Mouse (Mus musculus) bone marrow macrophage, adult 2 months (primary cell): ENCODE data around the gene Nms. TPM values are rescaled to one million over a fixed set of nuclear protein-coding genes. Genes with fewer than 3 reads are reported as not detected.

ENCODE experiments used
- H3K27ac ChIP-seq: 2 replicates; pipeline ENCODE4 v1.5.1; 2012; ENCODE audit warnings: low read depth, low read length; ENCODE audit not compliant: insufficient read depth
- H3K4me1 ChIP-seq: 2 replicates; pipeline ENCODE4 v1.6.1; 2012; ENCODE audit warnings: low read length; ENCODE audit not compliant: control insufficient read depth, insufficient read depth
- H3K4me3 ChIP-seq: 2 replicates; pipeline ENCODE4 v1.5.1; 2012; ENCODE audit warnings: mild to moderate bottlenecking, low read length, moderate library complexity; ENCODE audit not compliant: insufficient read depth
- CTCF ChIP-seq: IDR thresholded peaks from 2 replicates; pipeline ENCODE4 v1.5.1; 2012; ENCODE audit warnings: low read depth, mild to moderate bottlenecking, low read length, moderate library complexity
- POLR2A ChIP-seq: IDR thresholded peaks from 2 replicates; pipeline ENCODE4 v1.6.1; 2012; ENCODE audit warnings: mild to moderate bottlenecking, low read depth, low read length, borderline replicate concordance
- polyA plus RNA-seq: library from polyadenylated mRNA; stranded (reverse); fragments of >200 nt; gene quantifications from 2 replicates; pipeline ENCODE4 v1.2.4, GENCODE M21; 2012; ENCODE audit not compliant: missing spikeins, insufficient read depth, insufficient read length

The Nms gene
- polyA plus RNA-seq, 1 experiment, result not detected

DNA sequence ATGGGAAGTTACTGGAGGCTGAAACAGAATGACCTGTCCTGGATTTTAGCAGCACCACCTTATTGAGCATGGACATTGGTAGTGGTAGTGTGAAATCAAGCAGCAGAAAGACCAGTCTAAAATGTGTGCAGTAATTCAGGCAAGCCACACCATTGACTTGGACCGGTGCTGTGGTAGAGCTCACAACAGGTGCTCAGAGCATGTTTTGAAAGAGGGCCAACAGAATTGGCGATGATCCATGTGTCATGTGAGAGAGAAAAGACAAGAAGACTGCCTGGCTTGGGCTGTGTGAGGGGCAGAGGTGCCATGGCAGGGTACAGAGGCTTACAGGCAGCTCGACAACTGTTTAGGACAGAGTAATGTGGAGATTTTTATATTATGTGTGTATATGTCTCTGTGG, 53.4 kb downstream of the Nms start:
- Histone ChIP-seq H3K4me3 (no peak overlapping the region), H3K27ac (no peak overlapping the region), H3K4me1 (peaks cover 3% of the 10 kb centered on the region)
- TF ChIP-seq POLR2A (no peak), CTCF (no peak)

Other genes with a start within 250 kb of the Nms start
- not detected in 2 replicates for gene Lonrf2, start 102.4 kb upstream of the Nms start, polyA plus RNA-seq
- gene Chst10, start 41.0 kb upstream of the Nms start, polyA plus RNA-seq, result not detected in 2 replicates
- 84.9 and 104 TPM in 2 replicates for gene Pdcl3, start 46.5 kb downstream of the Nms start, polyA plus RNA-seq